Mouse (Mus musculus): ENCODE measurements around the gene Gm9837. TPM values are rescaled to one million over a fixed set of nuclear protein-coding genes. Genes with fewer than 3 reads are reported as not detected.

Gene Gm9837
- total and polyA plus RNA-seq, 2 experiments, result not detected

GRCm38 (mm10) chr11:53436338-53436737 is 33.9 kb downstream of the Gm9837 start:
- H3K36me3 ChIP-seq (ENCODE audit: control insufficient read depth, insufficient read depth, low read length), result no peaks in the 10 kb centered on the region
- no peaks in the 10 kb centered on the region for H3K27me3 ChIP-seq (ENCODE audit: control insufficient read depth, insufficient read depth, low read length)
- TF ChIP-seq CTCF (IDR thresholded peaks at IDR 0.05; ENCODE audit: low read depth, low read length), result no peak
- no peak for TF ChIP-seq POLR2A (IDR thresholded peaks at IDR 0.05; ENCODE audit: extremely low read depth, insufficient read depth, low read length)
- no peak overlapping the region for H3K4me3 ChIP-seq (ENCODE audit: insufficient read depth, low read depth, low read length)
- no peak overlapping the region for H3K9ac ChIP-seq (ENCODE audit: low read depth, low read length)
- H3K79me2 ChIP-seq (ENCODE audit: control insufficient read depth, insufficient read depth, low read length), result no peaks in the 10 kb centered on the region
- WGBS, result 78% methylated on average over 6 of the region's 6 CpGs
- H3K4me1 ChIP-seq (ENCODE audit: control insufficient read depth, insufficient read depth, low read length), result peaks cover 3% of the 10 kb centered on the region; the same call in 1 of the 2 replicates
- H3K27ac ChIP-seq (replicated peaks; ENCODE audit: insufficient read depth, low read depth, low read length), result no peak overlapping the region
- no peak for DNase-seq (ENCODE audit: extremely low read depth, low read depth, low spot score)

GRCm38 (mm10) chr11:53435504-53435903 is 34.8 kb downstream of the Gm9837 start:
- Histone ChIP-seq H3K27me3 (ENCODE audit: control insufficient read depth, insufficient read depth, low read length) (no peaks in the 10 kb centered on the region), H3K27ac (replicated peaks; ENCODE audit: insufficient read depth, low read depth, low read length) (no peak overlapping the region), H3K79me2 (ENCODE audit: control insufficient read depth, insufficient read depth, low read length) (no peaks in the 10 kb centered on the region), H3K9ac (ENCODE audit: low read depth, low read length) (no peak overlapping the region), H3K4me1 (ENCODE audit: control insufficient read depth, insufficient read depth, low read length) (peaks cover 3% of the 10 kb centered on the region; the same call in 1 of the 2 replicates), H3K4me3 (ENCODE audit: insufficient read depth, low read depth, low read length) (no peak overlapping the region), H3K36me3 (ENCODE audit: control insufficient read depth, insufficient read depth, low read length) (no peaks in the 10 kb centered on the region)
- TF ChIP-seq POLR2A (IDR thresholded peaks at IDR 0.05; ENCODE audit: extremely low read depth, insufficient read depth, low read length), result no peak
- TF ChIP-seq CTCF (IDR thresholded peaks at IDR 0.05; ENCODE audit: low read depth, low read length), result no peak
- DNase-seq (ENCODE audit: extremely low read depth, low read depth, low spot score), result no peak
- WGBS, result 92% methylated on average over 8 of the region's 8 CpGs

GRCm38 (mm10) chr11:53433057-53433456 is 37.2 kb downstream of the Gm9837 start:
- TF ChIP-seq POLR2A (IDR thresholded peaks at IDR 0.05; ENCODE audit: extremely low read depth, insufficient read depth, low read length) (no peak), CTCF (IDR thresholded peaks at IDR 0.05; ENCODE audit: low read depth, low read length) (no peak)
- DNase-seq (ENCODE audit: extremely low read depth, low read depth, low spot score), result no peak
- Histone ChIP-seq H3K79me2 (ENCODE audit: control insufficient read depth, insufficient read depth, low read length) (peaks cover 4% of the 10 kb centered on the region; the same call in 1 of the 2 replicates), H3K36me3 (ENCODE audit: control insufficient read depth, insufficient read depth, low read length) (peaks cover 5% of the 10 kb centered on the region; the same call in 1 of the 2 replicates), H3K27me3 (ENCODE audit: control insufficient read depth, insufficient read depth, low read length) (no peaks in the 10 kb centered on the region), H3K4me1 (ENCODE audit: control insufficient read depth, insufficient read depth, low read length) (peaks cover 9% of the 10 kb centered on the region; the same call in 1 of the 2 replicates), H3K4me3 (ENCODE audit: insufficient read depth, low read depth, low read length) (no peak overlapping the region), H3K9ac (ENCODE audit: low read depth, low read length) (no peak overlapping the region), H3K27ac (replicated peaks; ENCODE audit: insufficient read depth, low read depth, low read length) (no peak overlapping the region)
- 79% methylated on average over 6 of the region's 6 CpGs for WGBS

GRCm38 (mm10) chr11:53431347-53432056 is 38.8 kb downstream of the Gm9837 start:
- peaks cover 4% of the 10 kb centered on the region; the same call in 1 of the 2 replicates for H3K79me2 ChIP-seq (ENCODE audit: control insufficient read depth, insufficient read depth, low read length)
- peak; percentile 95 for DNase-seq (ENCODE audit: extremely low read depth, low read depth, low spot score)
- H3K4me1 ChIP-seq (ENCODE audit: control insufficient read depth, insufficient read depth, low read length), result peaks cover 12% of the 10 kb centered on the region
- H3K9ac ChIP-seq (ENCODE audit: low read depth, low read length), result peak overlapping the region; percentile 66
- H3K27me3 ChIP-seq (ENCODE audit: control insufficient read depth, insufficient read depth, low read length), result no peaks in the 10 kb centered on the region
- TF ChIP-seq POLR2A (IDR thresholded peaks at IDR 0.05; ENCODE audit: extremely low read depth, insufficient read depth, low read length) (no peak), CTCF (IDR thresholded peaks at IDR 0.05; ENCODE audit: low read depth, low read length) (no peak)
- H3K27ac ChIP-seq (replicated peaks; ENCODE audit: insufficient read depth, low read depth, low read length), result peak overlapping the region; percentile 96
- peaks cover 6% of the 10 kb centered on the region; the same call in 1 of the 2 replicates for H3K36me3 ChIP-seq (ENCODE audit: control insufficient read depth, insufficient read depth, low read length)
- H3K4me3 ChIP-seq (ENCODE audit: insufficient read depth, low read depth, low read length), result peak overlapping the region; percentile 90
- WGBS, result 6% methylated on average over 9 of the region's 9 CpGs

- peaks cover 6% of the 10 kb centered on the region; the same call in 1 of the 2 replicates for H3K36me3 ChIP-seq (ENCODE audit: control insufficient read depth, insufficient read depth, low read length)
- whole genome bisulfite sequencing, result under 1% methylated on average over 44 of the region's 44 CpGs
- no peaks in the 10 kb centered on the region for H3K27me3 ChIP-seq (ENCODE audit: control insufficient read depth, insufficient read depth, low read length)
- DNase-seq (ENCODE audit: extremely low read depth, low read depth, low spot score), result peak; percentile 100
- peaks cover 15% of the 10 kb centered on the region for H3K4me1 ChIP-seq (ENCODE audit: control insufficient read depth, insufficient read depth, low read length)
- peak within 1 kb of the TSS; percentile 90 for H3K4me3 ChIP-seq (ENCODE audit: insufficient read depth, low read depth, low read length)
- peak within 1 kb of the TSS; percentile 97 for H3K9ac ChIP-seq (ENCODE audit: low read depth, low read length)
- TF ChIP-seq POLR2A (IDR thresholded peaks at IDR 0.05; ENCODE audit: extremely low read depth, insufficient read depth, low read length) (peak; percentile 79; the same call in 1 of the 2 replicates), CTCF (IDR thresholded peaks at IDR 0.05; ENCODE audit: low read depth, low read length) (no peak)
- peaks cover 4% of the 10 kb centered on the region; the same call in 1 of the 2 replicates for H3K79me2 ChIP-seq (ENCODE audit: control insufficient read depth, insufficient read depth, low read length)
- H3K27ac ChIP-seq (replicated peaks; ENCODE audit: insufficient read depth, low read depth, low read length), result peak within 1 kb of the TSS; percentile 99
These were observed 39.5 kb downstream of the Gm9837 start, which contains the start of the genes Uqcrq and Gdf9 for GRCm38 (mm10) chr11:53430670-53431346. Uqcrq (minus strand) TSS chr11:53430831. Gdf9 (plus strand) TSS chr11:53431023.

Measured in liver, adult 2 months (tissue).